Mouse (Mus musculus): Measurements from ENCODE around the gene Urb1.

Urb1 gene

DNA sequence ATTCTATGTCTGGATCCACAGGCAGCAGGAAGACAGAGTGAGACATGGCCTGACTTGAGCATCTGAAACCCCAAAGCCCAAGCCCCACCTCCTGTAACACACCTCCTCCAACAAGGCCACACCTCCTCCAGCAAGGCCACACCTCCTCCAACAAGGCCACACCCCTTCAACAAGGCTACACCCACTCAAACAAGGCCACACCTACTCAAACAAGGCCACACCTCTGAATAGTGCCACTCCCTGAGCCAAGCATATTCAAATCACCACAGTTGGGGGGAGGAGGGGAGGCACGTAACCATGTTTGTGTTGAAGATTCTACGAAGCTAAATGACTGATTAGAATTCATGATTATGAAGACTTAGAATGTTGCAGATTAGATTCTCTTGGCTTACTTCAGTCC, 108.7 kb downstream of the Urb1 start:
- no peak for DNase-seq (ENCODE audit: low spot score in 2 of 2)

Data from spleen, postnatal 4 days (tissue).